Mouse (Mus musculus) stomach, postnatal 0 days (tissue): ENCODE measurements around the gene Dnm3. TPM values are rescaled to one million over a fixed set of nuclear protein-coding genes. Genes with fewer than 3 reads are reported as not detected.

Experiments used
- ATAC-seq: fragments of 200-750 bp; cut with Nextera tagmentation; 2 replicates; pipeline ENCODE4 v1.8.0; 2017; ENCODE audit not compliant: low FRiP score, low TSS enrichment
- DNase-seq: peaks from one replicate; pipeline ENCODE4 v3.0.0-alpha.2; 2016; ENCODE audit warnings: low spot score
- H3K27ac ChIP-seq: fragments of 300-500 bp; sonication (generic); replicated peaks from 2 replicates; pipeline ENCODE4 v1.5.1; 2014; ENCODE audit warnings: mild to moderate bottlenecking, control low read depth
- H3K27me3 ChIP-seq: fragments of 300-500 bp; sonication (generic); 2 replicates; pipeline ENCODE4 v1.6.1; 2014; ENCODE audit warnings: low read length; ENCODE audit not compliant: control insufficient read depth, insufficient read depth
- H3K36me3 ChIP-seq: fragments of 300-500 bp; sonication (generic); 2 replicates; pipeline ENCODE4 v1.6.1; 2014; ENCODE audit warnings: low read length, mixed read lengths; ENCODE audit not compliant: control insufficient read depth, insufficient read depth
- H3K4me1 ChIP-seq: fragments of 300-500 bp; sonication (generic); replicated peaks from 2 replicates; pipeline ENCODE4 v1.6.1; 2014; ENCODE audit warnings: antibody characterized with exemption; ENCODE audit not compliant: control insufficient read depth, insufficient read depth
- H3K4me2 ChIP-seq: fragments of 300-500 bp; sonication (generic); replicated peaks from 2 replicates; pipeline ENCODE4 v1.6.1; 2014; ENCODE audit warnings: low read depth, mild to moderate bottlenecking, control low read depth, moderate library complexity
- H3K4me3 ChIP-seq: fragments of 300-500 bp; sonication (generic); 2 replicates; pipeline ENCODE4 v1.5.1; 2014; ENCODE audit warnings: low read depth, low read length, control low read depth
- H3K9ac ChIP-seq: fragments of 300-500 bp; sonication (generic); 2 replicates; pipeline ENCODE4 v1.6.1; 2014; ENCODE audit warnings: mild to moderate bottlenecking, low read length, control low read depth, mixed read lengths
- H3K9me3 ChIP-seq: fragments of 300-500 bp; sonication (generic); 2 replicates; pipeline ENCODE4 v1.6.1; 2016; ENCODE audit warnings: low read length; ENCODE audit not compliant: control insufficient read depth
- CTCF ChIP-seq: IDR thresholded peaks from 2 replicates; pipeline ENCODE4 v1.5.1; 2016; ENCODE audit warnings: antibody characterized with exemption, low read depth, mild to moderate bottlenecking, moderate library complexity
- EP300 ChIP-seq: optimal IDR thresholded peaks from 2 replicates; pipeline ENCODE3; 2016; ENCODE audit warnings: antibody characterized with exemption
- WGBS: fragments of 180-500 bp; shearing (Covaris S2); extraction: QIAGEN DNeasy Blood & Tissue Kit; methylation state at CpG from one replicate; pipeline ENCODE4 v1.1.7; 2014; 5-methylcytosine and 5-hydroxymethylcytosine counted together
- polyA plus RNA-seq: library from polyadenylated mRNA; unstranded; fragments of >200 nt; fragmentation: Nextera tagmentation; extraction: Ambion mirVana; gene quantifications from 2 replicates; pipeline ENCODE4 v1.2.1, GENCODE M21; 2015

The Dnm3 gene
- polyA plus RNA-seq, 1 experiment from 2014 or later: 2.1 TPM

DNA sequence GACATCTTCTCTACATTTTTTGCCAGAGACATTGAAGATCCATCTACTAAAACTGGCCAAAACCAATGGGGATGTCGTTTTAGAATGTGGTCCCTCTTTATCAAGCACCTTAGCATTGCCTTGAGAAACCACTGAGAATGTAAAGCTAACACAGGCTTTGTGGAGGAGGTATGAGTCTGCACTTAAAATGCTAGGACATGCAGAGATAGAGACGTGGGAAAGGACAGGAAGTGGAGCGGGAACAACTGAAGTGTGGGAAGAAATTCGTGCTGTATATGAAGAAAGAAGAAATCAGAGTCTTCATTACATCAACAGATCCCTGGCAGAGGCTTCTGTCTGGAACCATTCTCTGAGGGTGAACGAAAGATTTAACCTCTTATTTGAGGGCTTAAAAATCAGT lies 121.4 kb downstream of the Dnm3 start:
- Histone ChIP-seq H3K27me3 (no peaks in the 10 kb centered on the region), H3K27ac (no peak overlapping the region), H3K4me3 (no peak overlapping the region), H3K9me3 (no peaks in the 10 kb centered on the region), H3K9ac (no peak overlapping the region), H3K4me2 (no peak overlapping the region), H3K36me3 (no peaks in the 10 kb centered on the region), H3K4me1 (no peaks in the 10 kb centered on the region)
- no peak for ATAC-seq
- 64% methylated on average over 5 of the region's 5 CpGs for WGBS
- no peak for TF ChIP-seq EP300
- no peak for TF ChIP-seq CTCF
- DNase-seq: no peak

DNA sequence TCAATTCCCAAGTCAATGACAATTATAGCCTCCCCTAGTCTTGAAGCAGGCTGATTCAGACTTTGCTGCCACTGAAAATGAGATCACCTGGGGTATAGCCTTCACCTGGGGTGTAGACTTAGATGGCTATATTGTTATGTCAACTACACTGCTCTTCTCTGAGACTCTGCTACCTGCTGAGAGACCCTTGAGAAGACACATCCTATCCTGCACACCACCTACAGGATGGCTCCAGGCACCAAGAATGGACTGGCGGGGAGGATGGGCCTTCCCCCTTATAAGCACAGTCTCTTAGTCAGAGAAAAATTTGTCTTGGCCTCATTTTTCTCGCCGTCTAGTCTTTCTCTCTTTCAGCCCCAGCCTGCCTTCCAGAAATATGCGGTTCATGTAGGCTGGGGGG lies 123.1 kb downstream of the Dnm3 start:
- Histone ChIP-seq H3K9ac (no peak overlapping the region), H3K4me3 (no peak overlapping the region), H3K36me3 (no peaks in the 10 kb centered on the region), H3K4me1 (no peaks in the 10 kb centered on the region), H3K4me2 (no peak overlapping the region), H3K27ac (no peak overlapping the region), H3K9me3 (no peaks in the 10 kb centered on the region), H3K27me3 (no peaks in the 10 kb centered on the region)
- TF ChIP-seq CTCF (no peak), EP300 (no peak)
- 80% methylated on average over 4 of the region's 4 CpGs for WGBS
- ATAC-seq (no peak), DNase-seq (no peak)

DNA sequence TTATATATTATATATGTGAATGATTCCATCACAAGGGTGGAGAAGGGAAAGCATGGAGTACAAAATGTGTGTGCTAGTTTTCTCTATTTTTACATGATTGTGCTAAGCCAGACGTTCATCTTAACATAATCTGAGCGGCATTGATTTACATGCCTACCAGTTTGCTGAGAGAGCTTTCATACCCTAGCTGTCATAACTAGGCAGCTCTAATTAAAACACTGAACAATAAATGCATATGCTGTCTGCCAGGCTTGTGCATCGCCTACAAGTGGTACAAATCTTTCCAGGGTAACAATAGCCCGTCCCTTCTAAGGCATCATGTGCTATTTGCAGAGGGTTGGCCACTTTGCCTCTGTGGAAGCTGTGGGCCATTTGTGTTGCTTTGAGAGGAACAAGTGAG lies 124.0 kb downstream of the Dnm3 start:
- H3K9ac ChIP-seq: no peak overlapping the region
- ATAC-seq: no peak

DNA sequence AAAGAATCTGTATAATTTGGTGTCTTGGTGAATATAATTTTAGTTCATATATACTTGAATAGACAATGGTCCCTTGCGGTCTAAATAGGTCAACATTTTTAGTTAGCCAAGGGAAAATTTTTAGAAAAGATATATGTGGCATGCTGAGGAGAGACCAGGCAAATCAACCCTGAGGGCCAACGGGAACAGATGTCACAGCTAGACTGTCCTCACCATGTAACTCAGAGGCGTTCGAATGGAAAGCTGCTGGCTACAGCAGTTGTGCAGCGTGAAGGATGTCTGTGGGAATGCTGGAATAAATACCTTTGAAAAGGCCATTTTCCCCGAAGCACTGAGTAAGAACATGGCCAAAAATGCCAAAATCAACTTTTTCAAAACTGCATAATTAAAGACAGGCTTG lies 128.5 kb downstream of the Dnm3 start:
- Histone ChIP-seq H3K4me1 (no peaks in the 10 kb centered on the region), H3K4me3 (no peak overlapping the region), H3K27ac (no peak overlapping the region), H3K36me3 (no peaks in the 10 kb centered on the region), H3K27me3 (no peaks in the 10 kb centered on the region), H3K4me2 (no peak overlapping the region), H3K9ac (no peak overlapping the region), H3K9me3 (no peaks in the 10 kb centered on the region)
- ATAC-seq (no peak), DNase-seq (no peak)
- TF ChIP-seq CTCF (no peak), EP300 (no peak)
- 82% methylated on average over 6 of the region's 6 CpGs for WGBS

More for the DNA sequence above, 124.0 kb downstream of the Dnm3 start:
- Histone ChIP-seq H3K9me3 (no peaks in the 10 kb centered on the region), H3K27me3 (no peaks in the 10 kb centered on the region), H3K27ac (no peak overlapping the region), H3K4me1 (no peaks in the 10 kb centered on the region), H3K36me3 (no peaks in the 10 kb centered on the region), H3K4me3 (no peak overlapping the region), H3K4me2 (no peak overlapping the region)
- no peak for TF ChIP-seq EP300
- no peak for TF ChIP-seq CTCF
- 79% methylated on average over 4 of the region's 4 CpGs for WGBS
- DNase-seq: no peak

DNA sequence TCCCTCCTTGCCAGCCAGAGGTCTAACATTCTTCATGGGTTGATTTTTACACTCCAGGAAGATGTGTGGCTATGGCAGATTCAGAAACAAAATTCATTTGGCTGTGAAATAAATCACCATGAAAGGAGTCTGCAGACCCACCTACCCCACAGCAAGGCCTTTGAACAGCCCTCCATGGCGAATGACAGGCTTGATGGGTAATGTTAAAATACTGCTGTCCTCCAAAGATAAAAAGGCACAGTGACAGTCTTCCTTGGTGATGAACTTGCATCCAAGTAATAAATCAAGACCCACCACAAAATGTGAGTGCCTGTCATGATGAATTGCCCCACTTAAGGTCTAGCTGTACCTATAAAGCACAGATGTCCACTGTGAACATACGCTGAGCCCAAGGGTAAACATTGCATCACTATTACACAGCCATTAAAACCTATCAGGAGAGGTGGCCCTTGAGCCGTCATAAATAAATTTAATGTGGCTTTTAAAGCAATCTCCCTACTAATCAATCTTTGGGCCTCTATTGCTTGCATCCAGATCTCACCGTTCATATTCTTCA lies 131.3 kb downstream of the Dnm3 start:
- no peaks in the 10 kb centered on the region for H3K36me3 ChIP-seq
- H3K9ac ChIP-seq: no peak overlapping the region
- H3K27me3 ChIP-seq: no peaks in the 10 kb centered on the region
- DNase-seq: no peak
- WGBS: 49% methylated on average over 4 of the region's 4 CpGs
- H3K4me1 ChIP-seq: no peaks in the 10 kb centered on the region
- H3K9me3 ChIP-seq: no peaks in the 10 kb centered on the region
- no peak overlapping the region for H3K4me3 ChIP-seq
- no peak overlapping the region for H3K27ac ChIP-seq
- no peak for ATAC-seq
- H3K4me2 ChIP-seq: no peak overlapping the region
- TF ChIP-seq EP300: no peak
- no peak for TF ChIP-seq CTCF

DNA sequence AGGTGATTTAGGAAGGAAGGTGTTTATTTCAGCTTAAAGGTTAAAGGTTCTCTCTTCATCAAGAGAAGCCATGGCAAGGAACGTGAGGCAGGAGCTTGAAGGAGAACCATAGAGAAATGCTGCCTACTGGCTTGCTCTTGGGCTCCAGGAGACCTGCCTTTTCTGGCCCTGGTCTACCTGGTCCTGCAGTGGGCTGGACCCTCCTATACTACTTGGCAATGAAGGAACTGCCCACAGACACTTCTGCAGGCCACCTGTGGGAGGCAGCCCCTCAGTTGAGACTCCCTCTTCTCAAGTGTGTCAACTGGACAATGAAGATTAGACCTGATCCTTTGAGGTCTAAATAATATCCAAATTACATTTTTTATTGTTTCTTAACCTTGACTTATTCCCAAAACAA lies 140.7 kb downstream of the Dnm3 start:
- Histone ChIP-seq H3K36me3 (no peaks in the 10 kb centered on the region), H3K4me1 (no peaks in the 10 kb centered on the region), H3K27ac (no peak overlapping the region), H3K9me3 (no peaks in the 10 kb centered on the region), H3K9ac (no peak overlapping the region), H3K4me3 (no peak overlapping the region), H3K4me2 (no peak overlapping the region), H3K27me3 (no peaks in the 10 kb centered on the region)
- WGBS: 81% methylated on average over 1 of the region's 1 CpGs
- DNase-seq (no peak), ATAC-seq (no peak)
- TF ChIP-seq EP300 (no peak), CTCF (no peak)
